Mouse (Mus musculus): ENCODE data around the gene Ggt1. TPM values are rescaled to one million over a fixed set of nuclear protein-coding genes. Genes with fewer than 3 reads are reported as not detected.

Gene Ggt1
- total RNA-seq, 2 experiments from 2014 or later, result 1.7 TPM; not detected in 1

- no peak for ATAC-seq (replicated peaks; ENCODE audit: poor library complexity, severe bottlenecking)
Measured at GRCm38 (mm10) chr10:75625920-75626319, 64.5 kb downstream of the Ggt1 start.

GRCm38 (mm10) chr10:75626991-75627390 lies 65.6 kb downstream of the Ggt1 start:
- no peak for ATAC-seq (replicated peaks; ENCODE audit: poor library complexity, severe bottlenecking)

- no peak for ATAC-seq (replicated peaks; ENCODE audit: poor library complexity, severe bottlenecking)
Measured at GRCm38 (mm10) chr10:75627490-75627889, 66.1 kb downstream of the Ggt1 start.

- ATAC-seq (replicated peaks; ENCODE audit: poor library complexity, severe bottlenecking), result no peak
Measured at GRCm38 (mm10) chr10:75632633-75633032, 71.2 kb downstream of the Ggt1 start.

GRCm38 (mm10) chr10:75633048-75633447 lies 71.6 kb downstream of the Ggt1 start:
- ATAC-seq (replicated peaks; ENCODE audit: poor library complexity, severe bottlenecking), result no peak

- ATAC-seq (replicated peaks; ENCODE audit: poor library complexity, severe bottlenecking), result no peak
Measured at GRCm38 (mm10) chr10:75633576-75634139, 72.3 kb downstream of the Ggt1 start.

GRCm38 (mm10) chr10:75634610-75635009 lies 73.2 kb downstream of the Ggt1 start:
- ATAC-seq (replicated peaks; ENCODE audit: poor library complexity, severe bottlenecking), result no peak

- ATAC-seq (replicated peaks; ENCODE audit: poor library complexity, severe bottlenecking), result no peak
Measured at GRCm38 (mm10) chr10:75635019-75635692, 73.8 kb downstream of the Ggt1 start.

GRCm38 (mm10) chr10:75635693-75636055 lies 74.3 kb downstream of the Ggt1 start:
- ATAC-seq (replicated peaks; ENCODE audit: poor library complexity, severe bottlenecking), result peak; percentile 93

Other genes starting within 250 kb of the Ggt1 start
- gene Adora2a, start 244.7 kb upstream of the Ggt1 start, total RNA-seq (2014; fragmentation: Nextera tagmentation), result 0.79 and 0.80 TPM in 2 replicates
- 1.1 and 2.4 TPM in 2 replicates for gene Adora2a, start 244.7 kb upstream of the Ggt1 start, total RNA-seq (2017)
- gene Upb1, start 160.5 kb upstream of the Ggt1 start, total RNA-seq (2014; fragmentation: Nextera tagmentation), result not detected in 2 replicates
- 0.31 TPM in 1 of 2 replicates, not detected in the other for gene Upb1, start 160.5 kb upstream of the Ggt1 start, total RNA-seq (2017)
- gene Snrpd3, start 44.1 kb upstream of the Ggt1 start, total RNA-seq (2014; fragmentation: Nextera tagmentation), result 97.0 and 127 TPM in 2 replicates
- gene Snrpd3, start 44.1 kb upstream of the Ggt1 start, total RNA-seq (2017), result 74.4 and 109 TPM in 2 replicates
- 11.8 and 20.1 TPM in 2 replicates for gene Gucd1, start 43.6 kb upstream of the Ggt1 start, total RNA-seq (2014; fragmentation: Nextera tagmentation)
- gene Gucd1, start 43.6 kb upstream of the Ggt1 start, total RNA-seq (2017), result 11.8 and 15.4 TPM in 2 replicates
- not detected in 2 replicates for gene Lrrc75b, start 1.3 kb upstream of the Ggt1 start, total RNA-seq (2014; fragmentation: Nextera tagmentation)
- gene Lrrc75b, start 1.3 kb upstream of the Ggt1 start, total RNA-seq (2017), result not detected in 2 replicates
- 2.3 and 6.4 TPM in 2 replicates for gene Ggt5, start 27.7 kb downstream of the Ggt1 start, total RNA-seq (2014; fragmentation: Nextera tagmentation)
- 2.4 and 3.6 TPM in 2 replicates for gene Ggt5, start 27.7 kb downstream of the Ggt1 start, total RNA-seq (2017)
- gene Susd2, start 82.4 kb downstream of the Ggt1 start, total RNA-seq (2014; fragmentation: Nextera tagmentation), result 0.26 TPM in 1 of 2 replicates, not detected in the other
- gene Susd2, start 82.4 kb downstream of the Ggt1 start, total RNA-seq (2017), result not detected in 2 replicates
- 48.8 and 68.8 TPM in 2 replicates for gene Cabin1, start 202.7 kb downstream of the Ggt1 start, total RNA-seq (2014; fragmentation: Nextera tagmentation)
- 23.0 and 24.9 TPM in 2 replicates for gene Cabin1, start 202.7 kb downstream of the Ggt1 start, total RNA-seq (2017)
- 65.6 and 85.2 TPM in 2 replicates for gene Ddt, start 211.8 kb downstream of the Ggt1 start, total RNA-seq (2014; fragmentation: Nextera tagmentation)
- gene Ddt, start 211.8 kb downstream of the Ggt1 start, total RNA-seq (2017), result 45.0 and 61.0 TPM in 2 replicates
- gene Gm20441, start 219.3 kb downstream of the Ggt1 start, total RNA-seq (2014; fragmentation: Nextera tagmentation), result not detected in 2 replicates
- gene Gm20441, start 219.3 kb downstream of the Ggt1 start, total RNA-seq (2017), result not detected in 2 replicates
- 4.5 and 12.9 TPM in 2 replicates for gene Gstt3, start 219.8 kb downstream of the Ggt1 start, total RNA-seq (2014; fragmentation: Nextera tagmentation)
- 4.4 and 4.7 TPM in 2 replicates for gene Gstt3, start 219.8 kb downstream of the Ggt1 start, total RNA-seq (2017)
- not detected in 2 replicates for gene Gstt1, start 237.0 kb downstream of the Ggt1 start, total RNA-seq (2014; fragmentation: Nextera tagmentation)
- not detected in 2 replicates for gene Gstt1, start 237.0 kb downstream of the Ggt1 start, total RNA-seq (2017)